Mouse (Mus musculus) neural tube, postnatal 0 days (tissue): Measurements from ENCODE around the gene Mdfi. TPM values are rescaled to one million over a fixed set of nuclear protein-coding genes. Genes with fewer than 3 reads are reported as not detected.

Source experiments
- polyA plus RNA-seq: library from polyadenylated mRNA; unstranded; fragments of >200 nt; fragmentation: Nextera tagmentation; extraction: Ambion mirVana; gene quantifications from 2 replicates; pipeline ENCODE4 v1.2.1, GENCODE M21; 2015

Mdfi gene
- polyA plus RNA-seq: 1.6 and 1.8 TPM in 2 replicates

GRCm38 (mm10) chr17:47834482-47834767 lies at the start of gene Mdfi:
Gene Mdfi (minus strand): TSS chr17:47834691.

Other genes with a start within 250 kb of the Mdfi start
- 26.5 and 28.5 TPM in 2 replicates for gene Bysl, start 223.2 kb downstream of the Mdfi start, polyA plus RNA-seq
- 26.2 and 28.7 TPM in 2 replicates for gene Med20, start 223.1 kb downstream of the Mdfi start, polyA plus RNA-seq
- gene Gm20517, start 223.1 kb downstream of the Mdfi start, polyA plus RNA-seq: 2.8 and 3.3 TPM in 2 replicates
- gene Usp49, start 204.0 kb downstream of the Mdfi start, polyA plus RNA-seq: 6.2 and 6.9 TPM in 2 replicates
- gene Tomm6, start 146.3 kb downstream of the Mdfi start, polyA plus RNA-seq: 344 and 393 TPM in 2 replicates
- gene Frs3, start 145.7 kb downstream of the Mdfi start, polyA plus RNA-seq: 68.5 and 73.2 TPM in 2 replicates
- gene Gm21981, start 140.2 kb downstream of the Mdfi start, polyA plus RNA-seq: 1.2 and 1.5 TPM in 2 replicates
- 1.4 and 2.4 TPM in 2 replicates for gene Prickle4, start 140.0 kb downstream of the Mdfi start, polyA plus RNA-seq
- 0.33 and 0.36 TPM in 2 replicates for gene Pgc, start 107.8 kb downstream of the Mdfi start, polyA plus RNA-seq
- 7.9 and 9.6 TPM in 2 replicates for gene Tfeb, start 97.7 kb downstream of the Mdfi start, polyA plus RNA-seq
- 32.4 and 36.5 TPM in 2 replicates for gene Foxp4, start 90.0 kb upstream of the Mdfi start, polyA plus RNA-seq
- gene 1700122O11Rik, start 203.6 kb upstream of the Mdfi start, polyA plus RNA-seq: not detected in 2 replicates